Mouse (Mus musculus) gastrocnemius, postnatal 10 days (tissue): ENCODE data around the gene Slc9a9. TPM values are rescaled to one million over a fixed set of nuclear protein-coding genes. Genes with fewer than 3 reads are reported as not detected.

Source experiments
- DNase-seq: peaks from one replicate; pipeline ENCODE4 v3.0.0; 2021; ENCODE audit warnings: mixed read lengths
- total RNA-seq, 2 experiments: library from RNA; stranded (reverse); gene quantifications; 2 replicates each; pipeline ENCODE4 v1.2.3; 2021

Slc9a9 gene
- total RNA-seq, 2 experiments from 2014 or later = 4.3 to 6.3 TPM

DNA sequence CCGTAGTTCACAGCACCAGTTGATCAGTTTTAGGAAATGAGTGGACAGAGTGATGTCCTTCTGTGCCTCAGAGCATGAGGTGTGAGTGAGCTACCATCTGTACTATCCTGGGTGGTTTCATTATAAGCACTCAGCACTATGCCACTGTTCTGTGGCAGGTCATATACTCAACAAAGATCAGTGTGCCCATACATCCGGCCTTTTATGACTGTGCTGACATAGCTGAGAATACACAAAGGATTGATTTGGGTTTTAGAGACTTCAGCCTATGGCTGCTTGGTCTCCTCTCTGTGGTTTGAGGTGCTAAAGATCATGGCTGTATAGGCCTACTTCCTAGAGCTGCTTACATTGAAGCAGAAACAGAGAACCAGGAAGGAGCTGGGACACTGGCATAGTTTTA, 12.6 kb downstream of the Slc9a9 start:
- DNase-seq = no peak

GRCm38 (mm10) chr9:94685640-94686039, 15.9 kb downstream of the Slc9a9 start:
- DNase-seq = no peak

DNA sequence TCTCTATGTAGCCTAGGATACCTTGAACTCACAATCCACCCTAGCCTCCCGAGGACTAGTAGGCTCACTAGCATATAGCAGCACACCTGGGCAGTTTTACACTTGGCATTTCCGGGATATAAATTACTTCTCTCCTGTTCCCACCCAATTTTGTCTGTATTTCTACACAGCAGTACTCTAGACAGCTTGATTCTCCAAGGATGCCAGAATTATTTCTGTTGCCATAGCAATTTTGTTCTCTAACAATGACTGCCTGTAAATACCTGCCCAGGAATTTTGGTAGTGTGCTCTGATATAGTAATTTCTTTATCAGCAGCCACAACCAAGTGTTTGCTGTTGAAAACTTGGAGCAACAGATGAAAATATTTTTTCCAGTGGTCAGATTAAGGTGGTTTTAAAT, 16.7 kb downstream of the Slc9a9 start:
- no peak for DNase-seq

GRCm38 (mm10) chr9:94687203-94687859, 17.6 kb downstream of the Slc9a9 start:
- DNase-seq = no peak

- no peak for DNase-seq
These were observed 21.8 kb downstream of the Slc9a9 start for GRCm38 (mm10) chr9:94691311-94692087.

GRCm38 (mm10) chr9:94692122-94692521, 22.4 kb downstream of the Slc9a9 start:
- DNase-seq = no peak

- no peak for DNase-seq
These were observed 24.5 kb downstream of the Slc9a9 start for GRCm38 (mm10) chr9:94694243-94694642.

DNA sequence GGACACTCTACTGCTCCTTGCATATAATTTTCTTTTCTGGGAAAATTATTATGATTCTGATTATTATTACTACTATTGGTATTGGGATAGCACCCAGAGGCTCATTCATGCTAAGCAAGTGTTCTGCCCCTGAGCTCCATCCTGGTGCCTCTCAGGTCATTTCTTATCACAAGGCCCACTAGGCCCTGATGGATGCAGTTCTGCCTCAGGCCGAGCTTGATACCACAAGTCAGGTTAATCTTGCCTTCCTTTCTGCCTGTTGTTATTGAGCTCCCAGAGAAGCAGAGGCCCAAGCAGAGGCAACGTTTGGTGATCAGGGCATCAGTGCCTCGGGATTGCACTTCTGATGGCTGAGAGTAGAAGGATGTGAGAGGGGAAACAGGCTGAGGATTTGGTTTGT, 25.3 kb downstream of the Slc9a9 start:
- DNase-seq = no peak

- no peak for DNase-seq
These were observed 26.9 kb downstream of the Slc9a9 start for GRCm38 (mm10) chr9:94696539-94697079.

DNA sequence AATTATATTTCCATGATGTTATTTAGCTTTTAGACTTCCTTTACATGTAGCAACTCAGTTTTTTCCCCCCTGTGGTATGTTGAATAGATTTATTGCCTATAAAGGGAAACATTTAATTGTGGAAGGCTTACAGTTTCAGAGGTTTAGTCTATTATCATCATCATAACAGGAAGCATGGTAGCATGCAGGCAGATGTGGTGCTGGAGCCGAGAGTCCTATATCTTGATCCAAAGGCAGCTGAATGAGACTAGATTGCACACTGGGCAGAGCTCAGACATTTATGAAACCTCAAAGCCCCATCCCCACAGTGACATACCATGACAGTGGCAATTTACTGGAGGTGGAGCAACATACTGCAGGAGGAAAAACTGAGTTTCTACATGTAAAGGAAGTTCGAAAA, 28.5 kb downstream of the Slc9a9 start:
- no peak for DNase-seq

DNA sequence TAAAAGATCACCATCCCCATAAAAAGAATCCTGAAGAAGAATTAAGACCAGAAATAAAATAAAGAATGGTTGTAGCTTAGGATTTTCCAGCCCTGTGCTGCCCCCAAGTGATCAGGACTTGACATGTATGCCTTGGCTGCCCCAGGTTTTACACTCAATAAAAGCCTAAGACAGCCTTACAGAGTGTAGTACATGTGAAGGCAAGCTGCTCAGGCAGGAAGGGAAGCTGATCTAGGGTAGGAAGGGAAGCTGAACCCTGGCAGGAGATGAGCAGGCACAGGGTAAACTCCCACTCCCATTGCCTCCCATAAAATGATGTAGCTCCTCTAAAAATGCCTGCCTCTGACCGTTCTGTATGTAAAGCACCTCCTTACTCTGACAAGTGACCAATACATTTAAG, 30.8 kb downstream of the Slc9a9 start:
- DNase-seq = peak; percentile 28

GRCm38 (mm10) chr9:94701193-94701869, 31.6 kb downstream of the Slc9a9 start:
- peak; percentile 13 for DNase-seq

GRCm38 (mm10) chr9:94701965-94702634, 32.4 kb downstream of the Slc9a9 start:
- no peak for DNase-seq

- no peak for DNase-seq
These were observed 35.5 kb downstream of the Slc9a9 start for GRCm38 (mm10) chr9:94704986-94705757.

- DNase-seq = no peak
These were observed 36.0 kb downstream of the Slc9a9 start for GRCm38 (mm10) chr9:94705758-94706026.

GRCm38 (mm10) chr9:94712084-94712483, 42.4 kb downstream of the Slc9a9 start:
- DNase-seq = no peak

GRCm38 (mm10) chr9:94716695-94717094, 47.0 kb downstream of the Slc9a9 start:
- DNase-seq = no peak

DNA sequence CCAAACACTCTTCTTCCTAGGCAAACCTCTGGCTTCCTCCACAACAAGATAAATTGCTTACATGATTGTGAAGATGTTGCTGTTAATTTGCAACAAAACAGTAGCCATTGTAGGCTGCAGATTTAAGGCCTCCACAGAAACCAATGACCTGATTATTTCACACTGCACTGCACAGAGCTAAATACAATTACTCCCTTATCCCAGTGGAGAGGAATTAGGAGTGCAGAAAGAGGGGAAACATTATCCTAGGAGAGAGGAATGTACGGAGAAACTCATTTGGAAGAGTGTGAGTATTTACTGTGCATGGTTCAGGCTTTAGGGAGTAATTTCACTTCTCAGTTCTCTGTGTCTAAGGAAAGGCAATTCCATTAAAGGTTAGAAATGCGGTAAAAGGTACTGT, 53.9 kb downstream of the Slc9a9 start:
- DNase-seq = no peak

GRCm38 (mm10) chr9:94725121-94725520, 55.4 kb downstream of the Slc9a9 start:
- DNase-seq = no peak

DNA sequence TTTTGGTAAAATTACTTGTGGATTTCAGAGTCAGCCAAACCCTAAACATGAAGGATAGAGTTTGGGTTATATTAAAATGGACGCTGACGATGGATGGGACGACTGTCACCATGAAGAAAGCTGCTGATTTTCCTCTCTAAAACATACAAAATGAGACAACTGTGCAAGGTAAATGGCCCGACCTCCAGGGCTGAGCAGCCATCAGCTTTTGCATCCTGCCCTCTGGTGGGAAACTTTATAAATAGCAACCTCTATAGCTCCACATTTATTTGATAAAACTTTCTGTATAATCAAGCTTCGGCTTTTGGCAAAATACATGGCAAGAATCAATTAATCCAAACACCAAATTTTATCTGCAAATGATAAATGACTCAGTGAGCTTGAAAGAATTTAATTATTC, 57.7 kb downstream of the Slc9a9 start:
- DNase-seq = no peak

GRCm38 (mm10) chr9:94730396-94730795, 60.7 kb downstream of the Slc9a9 start:
- no peak for DNase-seq

- DNase-seq = no peak
These were observed 62.4 kb downstream of the Slc9a9 start for GRCm38 (mm10) chr9:94732136-94732535.
